Mouse (Mus musculus) cerebellum, adult 2 months (tissue): ENCODE results near the gene Dtx4.

Experiments used
- CTCF ChIP-seq: fragments of 200-500 bp; IDR thresholded peaks from 2 replicates; pipeline ENCODE4 v1.5.1; 2011; ENCODE audit warnings: low read depth, mild to moderate bottlenecking, control low read depth, low read length, moderate library complexity, borderline replicate concordance; ENCODE audit not compliant: insufficient read depth
- POLR2A ChIP-seq: fragments of 200-500 bp; IDR thresholded peaks from 2 replicates; pipeline ENCODE4 v1.6.1; 2011; ENCODE audit warnings: low read length, control low read depth, borderline replicate concordance; ENCODE audit not compliant: insufficient read depth

GRCm38 (mm10) chr19:12442560-12442959 is 58.7 kb downstream of the Dtx4 start:
- TF ChIP-seq CTCF, result no peak
- TF ChIP-seq POLR2A, result no peak
